Mouse (Mus musculus): ENCODE measurements around the gene Ppp1r9b. TPM values are rescaled to one million over a fixed set of nuclear protein-coding genes. Genes with fewer than 3 reads are reported as not detected.
A peak's percentile ranks its signal among the peaks of the same experiment; 100 is the strongest.

Ppp1r9b gene
- polyA plus RNA-seq, 1 experiment from 2014 or later: 7.6 TPM

DNA sequence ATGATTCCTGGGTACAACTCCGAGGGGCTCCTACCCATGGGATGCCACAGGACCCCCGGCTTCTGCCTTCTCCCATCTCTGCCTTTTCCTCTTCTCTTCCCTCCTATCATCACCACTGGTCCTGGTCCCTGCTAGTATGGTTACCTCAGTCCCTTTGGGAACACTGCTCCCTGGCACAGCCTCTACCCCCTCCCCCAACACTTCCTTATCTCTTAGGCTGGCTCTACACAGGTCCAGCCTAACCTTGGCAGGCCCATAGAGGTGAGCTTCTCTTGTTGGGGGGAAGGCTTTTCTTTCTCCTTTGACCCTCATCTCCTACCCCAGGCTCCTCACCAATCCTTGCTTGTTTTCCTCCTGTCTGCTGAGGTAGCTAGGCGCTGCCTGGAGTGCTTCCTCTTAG lies 24.6 kb downstream of the Ppp1r9b start:
- 73% methylated on average over 3 of the region's 3 CpGs for WGBS (ENCODE audit: insufficient replicate concordance)
- peak overlapping the region; percentile 16 for H3K9ac ChIP-seq (ENCODE audit: low read depth, low read length)
- no peaks in the 10 kb centered on the region for H3K9me3 ChIP-seq (replicated peaks; ENCODE audit: control insufficient read depth, low read length)
- peaks cover 33% of the 10 kb centered on the region for H3K36me3 ChIP-seq (ENCODE audit: control insufficient read depth, insufficient read depth)
- ATAC-seq (ENCODE audit: low read depth): no peak
- no peak overlapping the region; the same call in 1 of the 2 replicates for H3K27ac ChIP-seq (ENCODE audit: low read length)
- H3K4me1 ChIP-seq (ENCODE audit: control insufficient read depth, low read depth, low read length): peaks cover 40% of the 10 kb centered on the region
- 0 out of 2 replicates have a peak overlapping the region, but pooled peaks have one; percentile 4 for H3K4me2 ChIP-seq (ENCODE audit: low read depth, low read length)
- H3K27me3 ChIP-seq (ENCODE audit: control insufficient read depth, insufficient read depth, low read depth, low read length): peaks cover 4% of the 10 kb centered on the region; the same call in 1 of the 2 replicates
- H3K4me3 ChIP-seq (ENCODE audit: low read depth, low read length): no peak overlapping the region

GRCm38 (mm10) chr11:95022237-95022992 lies 31.6 kb downstream of the Ppp1r9b start:
- no peak overlapping the region for H3K4me3 ChIP-seq (ENCODE audit: low read depth, low read length)
- H3K4me1 ChIP-seq (ENCODE audit: control insufficient read depth, low read depth, low read length): peaks cover 5% of the 10 kb centered on the region; the same call in 1 of the 2 replicates
- H3K4me2 ChIP-seq (ENCODE audit: low read depth, low read length): no peak overlapping the region
- WGBS (ENCODE audit: insufficient replicate concordance): 61% methylated on average over 10 of the region's 10 CpGs
- no peak for ATAC-seq (ENCODE audit: low read depth)
- no peak overlapping the region for H3K9ac ChIP-seq (ENCODE audit: low read depth, low read length)
- no peaks in the 10 kb centered on the region for H3K9me3 ChIP-seq (replicated peaks; ENCODE audit: control insufficient read depth, low read length)
- H3K27ac ChIP-seq (ENCODE audit: low read length): no peak overlapping the region
- peaks cover 4% of the 10 kb centered on the region; the same call in 1 of the 2 replicates for H3K27me3 ChIP-seq (ENCODE audit: control insufficient read depth, insufficient read depth, low read depth, low read length)
- peaks cover 65% of the 10 kb centered on the region for H3K36me3 ChIP-seq (ENCODE audit: control insufficient read depth, insufficient read depth)

DNA sequence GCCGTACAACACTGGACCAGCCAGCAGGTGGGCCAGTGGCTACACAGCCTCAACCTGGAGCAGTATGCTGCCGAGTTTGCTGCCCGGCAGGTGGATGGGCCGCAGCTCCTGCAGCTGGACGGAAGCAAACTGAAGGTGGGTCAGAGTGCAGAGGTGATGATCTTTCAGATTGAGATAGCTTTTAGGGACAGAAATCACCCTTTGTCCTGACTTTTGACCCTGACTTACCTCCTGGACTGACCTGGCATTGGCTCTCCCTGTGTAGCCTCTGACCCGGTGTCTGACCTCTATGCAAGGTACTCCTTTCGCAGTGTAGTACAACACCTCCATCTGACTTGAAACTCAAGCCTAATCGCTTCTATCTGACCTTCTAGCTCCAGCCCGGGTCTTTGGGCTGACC lies 32.6 kb downstream of the Ppp1r9b start:
- 86% methylated on average over 9 of the region's 9 CpGs for WGBS (ENCODE audit: insufficient replicate concordance)
- no peak overlapping the region for H3K4me3 ChIP-seq (ENCODE audit: low read depth, low read length)
- H3K9me3 ChIP-seq (replicated peaks; ENCODE audit: control insufficient read depth, low read length): no peaks in the 10 kb centered on the region
- H3K4me2 ChIP-seq (ENCODE audit: low read depth, low read length): no peak overlapping the region
- peaks cover 4% of the 10 kb centered on the region; the same call in 1 of the 2 replicates for H3K27me3 ChIP-seq (ENCODE audit: control insufficient read depth, insufficient read depth, low read depth, low read length)
- H3K27ac ChIP-seq (ENCODE audit: low read length): no peak overlapping the region
- no peak for ATAC-seq (ENCODE audit: low read depth)
- H3K4me1 ChIP-seq (ENCODE audit: control insufficient read depth, low read depth, low read length): peaks cover 5% of the 10 kb centered on the region; the same call in 1 of the 2 replicates
- no peak overlapping the region for H3K9ac ChIP-seq (ENCODE audit: low read depth, low read length)
- peaks cover 63% of the 10 kb centered on the region for H3K36me3 ChIP-seq (ENCODE audit: control insufficient read depth, insufficient read depth)

- no peak overlapping the region for H3K4me3 ChIP-seq (ENCODE audit: low read depth, low read length)
- WGBS (ENCODE audit: insufficient replicate concordance): 79% methylated on average over 29 of the region's 29 CpGs
- no peaks in the 10 kb centered on the region; the same call in 1 of the 2 replicates for H3K27me3 ChIP-seq (ENCODE audit: control insufficient read depth, insufficient read depth, low read depth, low read length)
- peaks cover 53% of the 10 kb centered on the region for H3K36me3 ChIP-seq (ENCODE audit: control insufficient read depth, insufficient read depth)
- no peak overlapping the region for H3K9ac ChIP-seq (ENCODE audit: low read depth, low read length)
- no peak overlapping the region for H3K27ac ChIP-seq (ENCODE audit: low read length)
- no peaks in the 10 kb centered on the region for H3K9me3 ChIP-seq (replicated peaks; ENCODE audit: control insufficient read depth, low read length)
- ATAC-seq (ENCODE audit: low read depth): no peak
- H3K4me2 ChIP-seq (ENCODE audit: low read depth, low read length): no peak overlapping the region
- peaks cover 5% of the 10 kb centered on the region; the same call in 1 of the 2 replicates for H3K4me1 ChIP-seq (ENCODE audit: control insufficient read depth, low read depth, low read length)
Measured at GRCm38 (mm10) chr11:95024439-95025184, 33.8 kb downstream of the Ppp1r9b start.

DNA sequence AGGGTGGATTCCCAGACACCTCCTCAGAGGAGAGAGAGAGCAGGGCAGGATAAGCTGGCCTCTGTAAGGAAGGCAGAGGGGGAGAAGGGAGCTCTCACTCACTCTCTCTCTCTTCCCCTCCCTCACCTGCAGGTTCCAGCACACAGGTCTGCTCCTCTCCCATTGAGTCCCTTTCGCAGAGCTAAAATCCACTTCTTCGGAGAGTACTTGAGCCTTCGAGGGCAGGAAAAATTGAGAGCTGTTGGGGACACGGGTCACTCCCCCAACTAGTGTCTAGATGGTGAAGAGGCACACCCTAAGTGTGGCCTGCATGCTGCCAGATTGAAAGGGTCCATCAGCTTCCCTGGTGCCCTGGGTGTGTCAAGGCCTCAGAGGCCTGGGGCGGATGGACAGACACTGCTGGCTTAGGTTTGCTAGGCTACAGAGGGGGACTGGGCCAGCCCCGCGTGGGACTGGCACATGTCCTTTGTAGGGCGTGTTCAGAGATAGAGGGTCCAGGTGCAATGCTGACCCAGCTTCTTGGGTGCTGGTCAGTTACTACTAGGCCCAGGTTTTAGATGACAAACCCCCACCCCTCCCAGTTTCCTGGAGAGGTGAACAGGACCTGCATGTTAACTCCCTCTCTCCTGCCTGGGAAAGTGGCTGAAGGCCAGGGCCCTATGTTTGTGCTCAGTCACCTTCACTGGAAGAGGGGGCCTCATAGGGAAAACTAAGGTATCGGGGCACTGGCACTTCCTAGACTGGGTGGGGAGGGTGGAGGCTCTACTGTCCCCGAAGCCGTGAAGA lies 34.6 kb downstream of the Ppp1r9b start:
- peak overlapping the region; percentile 16; the same call in 1 of the 2 replicates for H3K27ac ChIP-seq (ENCODE audit: low read length)
- no peak overlapping the region for H3K4me3 ChIP-seq (ENCODE audit: low read depth, low read length)
- no peak overlapping the region for H3K4me2 ChIP-seq (ENCODE audit: low read depth, low read length)
- H3K27me3 ChIP-seq (ENCODE audit: control insufficient read depth, insufficient read depth, low read depth, low read length): no peaks in the 10 kb centered on the region
- peaks cover 5% of the 10 kb centered on the region; the same call in 1 of the 2 replicates for H3K4me1 ChIP-seq (ENCODE audit: control insufficient read depth, low read depth, low read length)
- H3K9ac ChIP-seq (ENCODE audit: low read depth, low read length): no peak overlapping the region
- ATAC-seq (ENCODE audit: low read depth): no peak
- 79% methylated on average over 11 of the region's 11 CpGs for WGBS (ENCODE audit: insufficient replicate concordance)
- H3K9me3 ChIP-seq (replicated peaks; ENCODE audit: control insufficient read depth, low read length): no peaks in the 10 kb centered on the region
- H3K36me3 ChIP-seq (ENCODE audit: control insufficient read depth, insufficient read depth): peaks cover 47% of the 10 kb centered on the region

GRCm38 (mm10) chr11:95026090-95026542 lies 35.3 kb downstream of the Ppp1r9b start:
- Histone ChIP-seq H3K9ac (ENCODE audit: low read depth, low read length) (no peak overlapping the region), H3K4me1 (ENCODE audit: control insufficient read depth, low read depth, low read length) (peaks cover 5% of the 10 kb centered on the region; the same call in 1 of the 2 replicates), H3K27ac (ENCODE audit: low read length) (no peak overlapping the region), H3K27me3 (ENCODE audit: control insufficient read depth, insufficient read depth, low read depth, low read length) (no peaks in the 10 kb centered on the region), H3K36me3 (ENCODE audit: control insufficient read depth, insufficient read depth) (peaks cover 44% of the 10 kb centered on the region), H3K9me3 (replicated peaks; ENCODE audit: control insufficient read depth, low read length) (no peaks in the 10 kb centered on the region), H3K4me2 (ENCODE audit: low read depth, low read length) (no peak overlapping the region), H3K4me3 (ENCODE audit: low read depth, low read length) (no peak overlapping the region)
- 66% methylated on average over 6 of the region's 6 CpGs for WGBS (ENCODE audit: insufficient replicate concordance)
- ATAC-seq (ENCODE audit: low read depth): peak; percentile 85

DNA sequence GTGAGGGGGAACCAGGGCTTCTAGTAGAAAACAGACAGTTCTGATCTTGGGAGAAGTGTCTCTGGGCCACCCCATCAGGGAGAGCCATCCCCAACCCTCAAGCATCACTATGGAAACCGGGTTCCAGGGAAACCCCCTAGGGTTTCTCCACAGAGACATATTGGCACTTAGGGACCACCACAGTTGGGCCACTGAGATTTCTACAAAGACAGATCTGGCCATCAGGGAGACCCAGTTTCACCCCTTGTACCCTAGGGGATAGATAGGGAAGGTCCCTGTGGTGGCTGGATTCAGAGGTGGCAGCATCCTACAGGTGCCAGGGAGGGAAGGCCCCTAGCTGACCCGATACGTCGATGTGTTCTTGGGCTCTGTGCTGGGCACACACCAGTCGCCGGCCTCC lies 36.0 kb downstream of the Ppp1r9b start:
- Histone ChIP-seq H3K9ac (ENCODE audit: low read depth, low read length) (no peak overlapping the region), H3K36me3 (ENCODE audit: control insufficient read depth, insufficient read depth) (peaks cover 37% of the 10 kb centered on the region), H3K27me3 (ENCODE audit: control insufficient read depth, insufficient read depth, low read depth, low read length) (no peaks in the 10 kb centered on the region), H3K4me2 (ENCODE audit: low read depth, low read length) (no peak overlapping the region), H3K9me3 (replicated peaks; ENCODE audit: control insufficient read depth, low read length) (no peaks in the 10 kb centered on the region), H3K4me1 (ENCODE audit: control insufficient read depth, low read depth, low read length) (peaks cover 5% of the 10 kb centered on the region; the same call in 1 of the 2 replicates), H3K4me3 (ENCODE audit: low read depth, low read length) (no peak overlapping the region), H3K27ac (ENCODE audit: low read length) (no peak overlapping the region)
- 78% methylated on average over 6 of the region's 6 CpGs for WGBS (ENCODE audit: insufficient replicate concordance)
- no peak for ATAC-seq (ENCODE audit: low read depth)

GRCm38 (mm10) chr11:95027850-95028470 lies 37.1 kb downstream of the Ppp1r9b start:
- 63% methylated on average over 13 of the region's 13 CpGs for WGBS (ENCODE audit: insufficient replicate concordance)
- no peak overlapping the region for H3K4me3 ChIP-seq (ENCODE audit: low read depth, low read length)

More at GRCm38 (mm10) chr11:95027850-95028470, 37.1 kb downstream of the Ppp1r9b start:
- no peak overlapping the region for H3K9ac ChIP-seq (ENCODE audit: low read depth, low read length)
- H3K27ac ChIP-seq (ENCODE audit: low read length): no peak overlapping the region
- peaks cover 6% of the 10 kb centered on the region; the same call in 1 of the 2 replicates for H3K4me1 ChIP-seq (ENCODE audit: control insufficient read depth, low read depth, low read length)
- H3K9me3 ChIP-seq (replicated peaks; ENCODE audit: control insufficient read depth, low read length): no peaks in the 10 kb centered on the region
- no peak overlapping the region for H3K4me2 ChIP-seq (ENCODE audit: low read depth, low read length)
- H3K36me3 ChIP-seq (ENCODE audit: control insufficient read depth, insufficient read depth): peaks cover 27% of the 10 kb centered on the region
- ATAC-seq (ENCODE audit: low read depth): no peak
- no peaks in the 10 kb centered on the region for H3K27me3 ChIP-seq (ENCODE audit: control insufficient read depth, insufficient read depth, low read depth, low read length)

Data from liver, embryonic 16.5 days (tissue).